Mouse (Mus musculus): ENCODE data around the gene Ppcdc.

GRCm38 (mm10) chr9:57425116-57425515 lies 14.8 kb downstream of the Ppcdc start:
- no peak for TF ChIP-seq CTCF (IDR thresholded peaks at IDR 0.05; ENCODE audit: low read depth)
- no peak for TF ChIP-seq EP300 (IDR thresholded peaks at IDR 0.05; ENCODE audit: low read depth)
